Mouse (Mus musculus): Measurements from ENCODE around the gene Ccdc96. TPM values are rescaled to one million over a fixed set of nuclear protein-coding genes. Genes with fewer than 3 reads are reported as not detected.
A peak's percentile ranks its signal among the peaks of the same experiment; 100 is the strongest.

Ccdc96 gene
- total RNA-seq, 4 experiments from 2014 or later, result 0.59 to 1.1 (median 0.99) TPM

- DNase-seq (ENCODE audit: low spot score in 2 of 2), result no peak
These were observed 38.9 kb downstream of the Ccdc96 start for GRCm38 (mm10) chr5:36523219-36523703.

- DNase-seq (ENCODE audit: low spot score in 2 of 2), result no peak
These were observed 40.8 kb downstream of the Ccdc96 start for GRCm38 (mm10) chr5:36525216-36525615.

DNA sequence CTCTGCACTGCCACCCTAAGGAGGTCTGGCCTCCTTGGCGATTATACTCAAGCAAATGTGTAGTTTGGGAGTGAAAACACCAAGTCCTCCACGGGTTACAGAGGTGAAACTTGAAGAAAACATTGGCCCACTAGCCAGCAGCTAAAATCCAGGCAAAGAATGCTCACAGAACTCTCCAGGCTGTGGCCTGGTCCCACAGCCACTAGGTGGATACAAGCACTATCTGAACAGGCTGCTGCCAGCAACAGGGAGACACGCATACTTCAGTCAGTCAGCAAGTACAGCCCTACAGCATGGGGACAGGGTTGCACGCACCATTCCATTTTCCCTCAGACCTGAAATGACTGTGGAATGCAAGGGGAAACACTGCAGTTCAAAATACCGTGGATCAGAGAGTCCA, 41.9 kb downstream of the Ccdc96 start:
- DNase-seq (ENCODE audit: low spot score in 2 of 2), result no peak

DNA sequence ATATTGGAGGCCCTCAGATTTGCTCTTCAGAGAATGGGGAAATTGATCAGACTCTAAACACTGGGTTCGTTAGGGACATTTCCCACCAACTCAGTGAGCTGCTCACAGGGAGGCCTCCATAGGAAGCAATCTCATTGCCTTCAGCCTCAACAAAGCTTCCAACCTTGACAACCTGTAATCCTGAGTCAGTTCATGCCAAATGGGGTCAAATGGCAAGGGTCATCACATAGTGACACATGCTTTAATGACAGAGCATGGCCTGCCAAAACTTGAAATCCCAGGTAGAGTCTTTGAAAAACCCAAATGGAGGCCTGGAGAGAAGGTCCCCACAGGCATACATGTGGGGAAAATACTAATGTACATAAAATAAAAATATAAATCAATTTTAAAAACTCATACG, 42.5 kb downstream of the Ccdc96 start:
- no peak for DNase-seq (ENCODE audit: low spot score in 2 of 2)

DNA sequence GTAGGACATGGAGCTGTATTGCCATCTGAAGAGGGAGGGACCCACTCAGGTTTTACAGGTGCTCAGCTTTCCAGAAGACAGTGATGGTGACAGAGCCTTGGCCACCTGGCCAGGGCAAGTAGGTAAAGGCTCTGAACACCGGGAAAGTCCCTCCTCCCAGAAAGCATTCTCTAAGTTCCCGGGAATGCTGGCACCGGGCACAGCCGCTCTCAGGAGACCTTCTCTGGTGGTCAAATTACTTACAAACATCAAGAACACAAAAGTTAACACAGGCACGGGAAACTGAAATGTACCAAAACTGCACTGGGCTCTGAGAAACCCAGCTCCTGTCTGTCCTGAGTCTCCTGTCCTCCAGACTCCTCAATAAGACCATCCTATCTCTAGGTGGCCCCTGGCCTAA, 45.3 kb downstream of the Ccdc96 start:
- no peak for DNase-seq (ENCODE audit: low spot score in 2 of 2)

DNA sequence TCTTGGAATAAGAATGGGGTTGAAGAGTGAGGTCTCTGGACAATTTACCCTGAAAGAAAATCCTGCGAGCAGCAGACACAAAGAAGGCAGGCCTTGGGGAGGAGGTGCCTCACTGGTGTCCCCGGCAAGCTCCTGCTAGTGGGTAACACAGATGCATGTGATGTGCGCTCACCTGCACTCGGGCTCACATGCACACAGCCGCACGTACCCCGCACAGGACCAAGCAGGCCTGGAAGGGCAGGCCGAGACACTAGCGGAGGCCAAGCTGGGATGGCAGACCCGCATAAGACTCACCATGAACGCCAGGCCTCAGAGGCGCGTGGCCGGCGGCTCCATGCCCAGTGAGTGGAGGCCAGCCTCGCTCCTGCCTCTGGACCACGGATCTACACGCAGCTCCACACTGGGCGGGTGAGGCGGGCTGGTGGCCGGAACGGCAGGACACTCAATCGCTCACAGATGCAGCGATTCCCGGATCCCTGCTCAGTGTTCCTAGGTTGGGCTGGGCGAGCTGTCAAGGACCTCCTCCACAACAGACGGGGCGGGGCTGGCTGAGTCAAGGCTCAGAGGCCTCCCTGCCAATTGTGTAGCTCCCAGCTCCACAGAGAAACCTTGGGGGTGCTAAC, 45.9 kb downstream of the Ccdc96 start:
- DNase-seq (ENCODE audit: low spot score in 2 of 2), result peak; percentile 85 to 94

- no peak for DNase-seq (ENCODE audit: low spot score in 2 of 2)
These were observed 50.2 kb downstream of the Ccdc96 start for GRCm38 (mm10) chr5:36534455-36535030.

DNA sequence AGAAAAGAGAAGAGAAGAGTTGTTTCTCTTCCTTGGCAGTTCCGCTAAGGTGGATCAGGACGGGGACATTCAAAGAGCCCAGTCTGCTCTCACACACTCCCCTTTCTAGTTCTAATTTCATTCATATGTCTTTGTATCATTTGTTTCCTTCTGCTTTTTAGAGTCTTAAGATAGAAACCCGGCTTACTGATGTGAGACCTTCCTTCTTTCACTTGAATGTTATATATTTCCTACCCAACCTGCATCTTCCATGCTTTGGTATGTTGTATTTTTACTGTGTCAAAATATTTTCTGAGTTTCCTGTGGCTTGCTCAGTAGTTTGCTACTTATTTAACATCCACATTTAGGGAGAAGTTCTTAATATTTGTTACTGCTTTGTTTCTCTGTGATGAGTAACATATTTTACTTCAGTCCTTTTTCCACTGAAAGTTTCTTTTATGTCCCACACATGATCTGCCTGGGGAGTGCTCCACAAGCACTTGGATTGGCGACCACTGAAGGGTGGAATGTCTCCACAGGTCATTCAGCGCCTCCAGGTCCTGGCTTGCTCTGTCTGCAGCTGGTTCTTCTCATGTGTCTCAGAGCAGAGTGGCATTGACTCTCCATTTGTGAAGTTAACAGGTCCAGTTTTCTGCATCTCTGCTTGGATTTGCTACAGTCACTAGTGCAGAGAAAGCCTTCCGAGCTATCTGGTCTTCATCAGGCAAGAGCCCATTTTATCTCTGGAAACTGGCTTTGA, 51.2 kb downstream of the Ccdc96 start:
- no peak for DNase-seq (ENCODE audit: low spot score in 2 of 2)

DNA sequence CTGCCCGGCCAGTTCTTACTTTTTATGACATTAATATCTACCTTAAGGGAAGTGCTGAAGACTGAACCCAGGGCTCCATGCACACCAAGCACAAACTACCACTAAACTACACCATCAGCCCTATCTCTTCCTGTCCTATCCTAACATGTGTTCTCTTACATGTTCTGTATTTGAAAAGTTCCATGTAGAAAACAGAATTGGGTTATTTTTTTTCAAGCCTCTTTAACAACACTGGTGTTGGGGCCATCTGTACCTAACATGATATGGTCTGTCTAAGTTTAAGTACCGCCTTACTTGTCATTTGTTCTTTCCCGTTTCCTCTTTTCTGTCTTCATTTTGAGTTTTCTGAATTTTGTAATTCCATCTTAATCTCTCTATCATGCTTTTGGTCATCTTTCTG, 52.0 kb downstream of the Ccdc96 start:
- DNase-seq (ENCODE audit: low spot score in 2 of 2), result no peak

Other genes with a start within 250 kb of the Ccdc96 start
- gene Sorcs2, start 86.4 kb upstream of the Ccdc96 start, total RNA-seq (2022), result 10 to 100 TPM; 37.3 to 41.7 (median 41.3) TPM
- 10 to 100 TPM; 21.3 to 24.9 (median 22.8) TPM for gene Grpel1, start 19.6 kb upstream of the Ccdc96 start, total RNA-seq (2022)
- 10 to 100 TPM; 30.0 to 32.6 (median 30.5) TPM for gene Tada2b, start 303 bp upstream of the Ccdc96 start, total RNA-seq (2022)
- 10 to 100 TPM; 64.9 to 68.9 (median 68.0) TPM for gene Tbc1d14, start 108.7 kb downstream of the Ccdc96 start, total RNA-seq (2022)
- gene D5Ertd579e, start 211.4 kb downstream of the Ccdc96 start, total RNA-seq (2022), result 100 to 1,000 TPM in 2 of 4 experiments, 10 to 100 TPM in 2; 91.1 to 114 (median 96.7) TPM

All from left cerebral cortex, adult 8-10 months (tissue).